Mouse (Mus musculus) right cerebral cortex, postnatal 14 days (tissue): ENCODE results near the gene Swi5.

Experiments used
- DNase-seq: peaks from one replicate; pipeline ENCODE4 v3.0.0; 2022

Gene Swi5

GRCm38 (mm10) chr2:32259657-32260417, 28.0 kb downstream of the Swi5 start, which contains the start of gene Uck1:
Gene Uck1 (minus strand): TSS chr2:32260159.
- peak; percentile 86 for DNase-seq

- no peak for DNase-seq
Measured at GRCm38 (mm10) chr2:32258887-32259533, 28.9 kb downstream of the Swi5 start.

GRCm38 (mm10) chr2:32256273-32256672, 31.6 kb downstream of the Swi5 start:
- no peak for DNase-seq

DNA sequence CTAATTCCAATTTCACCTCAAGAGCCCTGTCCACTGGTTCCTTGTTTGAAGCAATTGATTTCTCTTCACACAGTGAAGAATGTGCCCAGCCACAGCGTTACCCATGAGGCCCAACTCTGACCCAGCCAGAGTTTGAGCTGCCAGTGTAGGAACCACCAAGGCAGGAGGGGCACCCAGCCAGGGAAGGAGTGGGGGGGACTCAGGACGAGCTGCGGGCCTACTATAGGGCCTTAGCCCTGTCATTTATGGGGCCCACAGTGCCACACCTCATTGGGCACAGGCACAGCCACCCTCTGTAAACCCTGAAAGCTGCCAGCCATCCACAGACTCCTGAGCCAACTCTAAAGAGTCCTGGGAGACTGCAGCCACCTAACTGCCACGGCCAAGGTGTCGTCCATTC, 33.3 kb downstream of the Swi5 start:
- no peak for DNase-seq

GRCm38 (mm10) chr2:32253352-32253751, 34.5 kb downstream of the Swi5 start:
- no peak for DNase-seq

GRCm38 (mm10) chr2:32252658-32253057, 35.2 kb downstream of the Swi5 start:
- no peak for DNase-seq

- no peak for DNase-seq
Measured at GRCm38 (mm10) chr2:32251791-32252527, 35.9 kb downstream of the Swi5 start.

DNA sequence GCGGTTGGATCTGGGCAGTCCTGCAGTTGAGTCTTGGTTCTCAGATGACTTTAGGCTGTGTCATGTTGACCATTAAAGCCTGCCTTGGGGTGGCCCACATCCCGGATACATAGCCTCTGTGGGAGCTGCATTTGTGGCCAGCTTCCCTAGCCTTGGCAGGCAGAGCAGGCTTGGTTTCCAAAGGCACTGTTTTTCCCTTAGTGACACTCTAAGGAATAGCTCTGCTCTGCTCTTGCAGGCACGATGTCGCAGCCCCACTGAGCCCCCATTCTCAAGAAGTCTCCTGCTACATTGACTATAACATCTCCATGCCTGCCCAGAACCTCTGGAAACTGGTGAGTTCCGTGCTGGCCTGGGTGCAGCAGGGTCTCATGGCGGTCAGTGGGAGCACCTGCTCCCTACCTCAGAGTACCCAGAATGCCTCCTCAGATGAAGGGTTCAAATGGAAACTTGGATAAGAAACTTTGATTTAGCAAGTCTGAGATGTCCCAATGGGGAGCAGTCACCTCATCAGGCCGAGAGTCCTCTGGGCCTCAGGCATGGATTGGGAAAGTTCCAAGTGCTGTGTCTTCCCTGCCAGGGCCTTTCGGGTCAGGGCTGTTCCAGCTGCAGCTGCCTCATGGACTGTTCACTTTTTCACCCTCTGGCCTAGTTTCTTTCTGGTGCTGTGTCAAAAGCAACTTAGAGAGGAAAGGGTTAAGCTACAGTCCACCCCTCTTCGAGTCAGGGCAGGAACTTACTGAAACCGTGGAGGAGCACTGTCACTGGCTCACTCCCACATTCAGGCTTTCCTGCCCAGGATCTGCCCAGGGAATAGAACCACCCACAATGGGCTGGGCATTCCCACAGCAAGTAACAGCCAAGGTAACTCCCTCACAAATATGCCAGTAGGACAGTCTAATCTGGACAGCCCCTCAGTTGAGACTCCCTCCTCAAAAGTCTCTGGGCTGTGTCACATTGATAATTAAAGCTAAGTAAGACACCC, 39.2 kb downstream of the Swi5 start:
- DNase-seq = no peak

- DNase-seq = no peak
Measured at GRCm38 (mm10) chr2:32246741-32247140, 41.1 kb downstream of the Swi5 start.

DNA sequence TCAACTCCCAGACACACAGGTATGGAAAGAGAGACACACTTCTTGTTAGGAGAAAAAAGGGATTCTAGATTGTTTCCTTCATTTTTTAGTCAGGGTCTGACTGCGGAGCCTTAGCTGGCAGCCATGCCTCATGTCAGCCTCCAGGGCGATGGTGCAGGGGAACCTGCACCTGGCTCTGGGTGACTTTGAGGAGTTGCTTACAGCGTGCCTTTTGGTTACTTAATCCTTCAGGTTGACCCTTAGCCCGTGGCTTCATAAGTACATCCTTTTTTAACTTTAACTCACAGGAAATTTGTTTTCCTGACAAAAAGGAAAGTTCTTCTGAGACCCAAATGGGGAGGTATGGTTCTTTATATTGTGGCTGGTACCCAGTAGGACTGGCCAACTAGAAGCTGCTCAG, 44.9 kb downstream of the Swi5 start:
- no peak for DNase-seq

- DNase-seq = no peak
Measured at GRCm38 (mm10) chr2:32240591-32240990, 47.3 kb downstream of the Swi5 start.

DNA sequence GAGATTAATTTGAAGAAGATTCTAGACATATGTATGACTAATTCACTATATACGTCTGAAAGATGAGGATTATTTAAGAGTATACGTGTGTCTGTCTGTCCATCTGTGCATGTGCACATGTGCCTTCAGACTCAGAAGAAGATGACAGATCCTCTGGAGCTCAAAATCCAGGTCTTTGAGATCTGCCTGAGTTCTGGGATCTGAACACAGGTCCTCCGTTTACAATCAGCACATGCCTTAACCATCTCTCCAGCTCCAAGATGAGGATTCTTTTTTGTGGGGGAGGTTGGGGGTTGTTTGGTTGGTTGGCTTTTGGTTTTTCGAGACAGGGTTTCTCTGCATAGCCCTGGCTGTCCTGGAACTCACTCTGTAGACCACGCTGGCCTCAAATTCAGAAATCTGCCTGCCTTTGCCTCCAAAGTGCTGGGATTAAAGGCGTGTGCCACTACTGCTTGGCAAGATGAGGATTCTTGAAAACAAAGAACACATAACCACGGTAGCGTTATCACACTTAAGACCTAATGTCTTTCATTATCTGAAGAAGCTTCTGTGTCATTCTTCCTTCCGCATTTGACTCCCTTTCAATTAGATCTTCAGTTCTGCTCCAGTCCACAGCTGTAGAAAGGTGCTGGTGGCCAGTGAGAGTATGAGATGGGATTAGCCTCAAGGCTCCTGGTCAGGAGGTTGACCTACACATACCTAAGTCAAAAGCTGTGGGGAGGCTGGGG, 49.0 kb downstream of the Swi5 start:
- DNase-seq = no peak

DNA sequence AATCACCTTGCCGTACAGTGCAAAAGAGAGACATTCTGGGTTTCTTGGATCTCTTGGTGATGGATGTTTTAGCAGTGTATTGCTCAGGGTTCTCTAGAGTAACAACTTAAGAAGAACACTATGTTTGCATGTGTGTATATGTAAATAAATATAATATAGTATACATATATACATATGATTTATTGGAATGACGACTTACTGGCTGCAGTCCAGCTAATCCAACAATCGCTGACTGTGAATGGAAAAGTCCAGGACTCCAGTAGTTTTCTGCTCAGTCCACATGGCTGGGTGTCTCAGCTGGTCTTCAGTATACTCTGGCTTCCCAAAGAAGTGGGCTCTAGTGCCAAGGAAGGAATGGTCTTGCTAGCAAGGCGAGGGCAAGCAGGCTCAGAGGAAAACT, 50.3 kb downstream of the Swi5 start:
- no peak for DNase-seq

DNA sequence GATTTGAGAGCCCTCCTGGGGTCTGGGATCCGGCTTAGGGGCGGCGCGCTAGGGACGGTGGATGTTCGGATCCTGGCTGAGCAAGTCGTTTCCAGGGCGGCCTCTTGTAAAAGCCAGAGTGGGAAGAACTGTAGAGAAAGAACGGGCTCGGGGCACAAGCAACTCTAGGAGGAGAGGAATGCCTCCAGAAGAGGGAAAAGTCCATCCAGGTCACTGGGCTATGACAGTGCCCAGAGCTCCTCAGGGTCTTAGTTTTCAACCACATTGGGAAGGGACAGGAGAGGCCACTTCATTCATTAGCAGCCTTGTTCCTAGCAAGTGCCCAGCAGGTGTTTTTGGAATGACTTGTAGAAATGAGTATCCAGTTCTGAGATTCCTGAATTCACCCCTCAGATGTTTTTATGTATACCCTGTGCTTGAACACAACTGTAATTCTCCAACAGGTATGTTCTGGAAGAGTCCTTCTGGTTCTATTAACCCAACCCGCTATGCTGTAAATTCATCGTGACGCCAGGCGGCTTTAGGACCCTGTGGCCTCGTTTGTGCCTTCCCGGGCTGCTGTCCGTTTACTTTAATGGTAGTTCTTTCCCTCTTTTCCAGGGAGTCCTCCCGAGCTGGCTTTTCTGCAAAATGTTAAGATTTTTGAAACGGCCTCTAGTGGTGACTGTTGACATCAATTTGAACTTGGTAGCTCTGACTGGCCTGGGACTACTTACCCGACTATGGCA, 51.0 kb downstream of the Swi5 start:
- no peak for DNase-seq

DNA sequence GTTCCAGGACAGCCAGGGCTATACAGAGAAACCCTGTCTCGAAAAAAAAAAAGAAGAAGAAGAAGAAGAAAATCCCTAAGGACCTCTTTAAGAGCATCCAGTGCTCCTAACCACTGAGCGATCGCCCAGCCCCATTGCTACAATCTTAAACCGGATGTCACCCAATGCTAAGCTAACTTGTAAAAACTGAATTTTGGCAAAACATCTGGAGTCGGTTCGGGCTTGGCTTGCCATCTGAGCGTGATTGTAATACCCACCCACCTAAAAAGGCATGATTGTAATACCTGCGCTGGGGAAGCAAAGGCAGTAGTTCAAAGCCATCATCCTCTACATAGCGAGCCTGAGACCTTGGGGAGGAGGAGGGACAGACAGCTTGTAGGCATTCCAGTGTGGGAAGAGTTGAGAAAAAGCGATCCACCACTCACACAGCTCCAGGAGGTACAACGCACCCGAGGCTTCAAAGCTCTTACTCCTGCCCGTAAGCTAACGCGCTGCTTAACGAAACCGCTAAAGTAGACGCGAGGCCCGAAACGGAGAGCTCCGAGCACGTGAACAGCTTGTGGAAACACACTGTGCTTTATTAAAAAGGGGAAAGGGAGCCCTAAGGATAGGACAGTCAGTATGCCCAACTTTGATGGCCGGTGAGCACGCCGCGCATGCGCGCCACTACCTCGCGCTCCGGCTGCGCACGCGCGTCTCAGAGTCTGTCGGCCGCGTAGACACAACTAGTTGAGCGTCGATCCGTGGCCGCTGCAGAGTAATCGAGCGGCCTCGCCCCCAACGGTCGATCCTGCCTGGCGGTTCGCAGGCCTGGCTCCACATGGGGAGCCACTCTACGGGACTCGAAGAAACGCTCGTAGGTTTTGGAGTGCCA, 51.8 kb downstream of the Swi5 start, which contains the start of gene Pomt1:
Gene Pomt1, plus strand, starts transcription at position 705 of the 874 bp plus-strand sequence.
- peak; percentile 89 for DNase-seq

GRCm38 (mm10) chr2:32235433-32235832, 52.4 kb downstream of the Swi5 start:
- DNase-seq = no peak
